Mouse (Mus musculus) forebrain, embryonic 12.5 days (tissue): Measurements from ENCODE around the gene Brd1. TPM values are rescaled to one million over a fixed set of nuclear protein-coding genes. Genes with fewer than 3 reads are reported as not detected.
A peak's percentile ranks its signal among the peaks of the same experiment; 100 is the strongest.
"Not testable (repeated sequence)": the region's sequence is repeated elsewhere in the genome, so short reads cannot be mapped to it uniquely, and the experiment has no call there.

Experiments
- ATAC-seq: fragments of 200-750 bp; cut with Nextera tagmentation; 2 replicates; pipeline ENCODE4 v1.8.0; 2017; ENCODE audit warnings: moderate TSS enrichment; ENCODE audit not compliant: low FRiP score
- H3K27ac ChIP-seq: fragments of 300-500 bp; sonication (generic); 2 replicates; pipeline ENCODE4 v1.5.1; 2016; ENCODE audit warnings: mild to moderate bottlenecking
- H3K27me3 ChIP-seq: fragments of 300-500 bp; sonication (generic); 2 replicates; pipeline ENCODE4 v1.6.1; 2016; ENCODE audit warnings: mild to moderate bottlenecking
- H3K36me3 ChIP-seq: fragments of 300-500 bp; sonication (generic); replicated peaks from 2 replicates; pipeline ENCODE4 v1.6.1; 2016; ENCODE audit warnings: mild to moderate bottlenecking
- H3K4me1 ChIP-seq: fragments of 300-500 bp; sonication (generic); 2 replicates; pipeline ENCODE4 v1.6.1; 2016
- H3K4me2 ChIP-seq: fragments of 300-500 bp; sonication (generic); 2 replicates; pipeline ENCODE4 v1.6.1; 2016; ENCODE audit warnings: mild to moderate bottlenecking, moderate library complexity
- H3K4me3 ChIP-seq: fragments of 300-500 bp; sonication (generic); replicated peaks from 2 replicates; pipeline ENCODE4 v1.5.1; 2016; ENCODE audit warnings: mild to moderate bottlenecking
- H3K9ac ChIP-seq: fragments of 300-500 bp; sonication (generic); 2 replicates; pipeline ENCODE4 v1.6.1; 2016; ENCODE audit warnings: mild to moderate bottlenecking
- H3K9me3 ChIP-seq: fragments of 300-500 bp; sonication (generic); 2 replicates; pipeline ENCODE4 v1.6.1; 2016
- WGBS: fragments of 180-500 bp; shearing (Covaris S2); methylation state at CpG from one replicate; pipeline ENCODE4 v1.1.7; 2016; 5-methylcytosine and 5-hydroxymethylcytosine counted together
- polyA plus RNA-seq: library from polyadenylated mRNA; unstranded; fragments of >200 nt; fragmentation: Nextera tagmentation; extraction: Ambion mirVana; gene quantifications from 2 replicates; pipeline ENCODE4 v1.2.1, GENCODE M21; 2016

Gene Brd1
- polyA plus RNA-seq, result 30.0 and 31.8 TPM in 2 replicates

- no peaks in the 10 kb centered on the region for H3K27me3 ChIP-seq
- peak within 1 kb of the TSS; percentile 100 for H3K4me3 ChIP-seq
- H3K27ac ChIP-seq, result peak within 1 kb of the TSS; percentile 89
- peak within 1 kb of the TSS; percentile 99 for H3K9ac ChIP-seq
- H3K4me1 ChIP-seq, result peaks cover 29% of the 10 kb centered on the region
- peak; percentile 93 for ATAC-seq
- WGBS, result under 1% methylated on average over 94 of the region's 103 CpGs
- peaks cover 20% of the 10 kb centered on the region for H3K36me3 ChIP-seq
- H3K4me2 ChIP-seq, result peak within 1 kb of the TSS; percentile 93
- no peaks in the 10 kb centered on the region for H3K9me3 ChIP-seq
Observed at GRCm38 (mm10) chr15:88733834-88734571, at the start of gene Brd1. Brd1 (minus strand) TSS chr15:88734233.

DNA sequence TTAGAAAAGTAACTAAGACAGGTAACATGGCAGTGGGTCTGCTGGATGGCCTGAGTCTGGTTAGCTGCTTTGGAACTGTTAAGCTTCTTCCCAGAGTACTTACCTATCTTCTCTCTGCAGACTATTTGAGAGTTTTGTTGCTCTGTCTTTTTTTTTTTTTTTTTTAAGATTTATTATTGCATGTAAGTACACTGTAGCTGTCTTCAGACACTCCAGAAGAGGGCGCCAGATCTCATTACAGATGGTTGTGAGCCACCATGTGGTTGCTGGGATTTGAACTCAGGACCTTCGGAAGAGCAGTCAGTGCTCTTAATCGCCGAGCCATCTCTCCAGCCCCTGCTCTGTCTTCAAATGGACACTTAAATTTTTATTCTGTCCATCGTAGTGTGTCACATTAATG is 40.6 kb upstream of the Brd1 start:
- not testable (repeated sequence) for H3K27ac ChIP-seq, ATAC-seq, H3K9me3 ChIP-seq, H3K4me3 ChIP-seq, H3K4me1 ChIP-seq, H3K27me3 ChIP-seq, H3K9ac ChIP-seq, H3K4me2 ChIP-seq
- WGBS, result 89% methylated on average over 5 of the region's 5 CpGs
- H3K36me3 ChIP-seq, result peaks cover 69% of the 10 kb centered on the region

GRCm38 (mm10) chr15:88768537-88768936 is 34.5 kb upstream of the Brd1 start:
- Histone ChIP-seq H3K4me2 (no peak overlapping the region), H3K4me1 (no peaks in the 10 kb centered on the region), H3K9ac (no peak overlapping the region), H3K27ac (no peak overlapping the region), H3K27me3 (no peaks in the 10 kb centered on the region), H3K4me3 (no peak overlapping the region), H3K36me3 (peaks cover 63% of the 10 kb centered on the region), H3K9me3 (no peaks in the 10 kb centered on the region)
- no peak for ATAC-seq
- 95% methylated on average over 1 of the region's 1 CpGs for WGBS

DNA sequence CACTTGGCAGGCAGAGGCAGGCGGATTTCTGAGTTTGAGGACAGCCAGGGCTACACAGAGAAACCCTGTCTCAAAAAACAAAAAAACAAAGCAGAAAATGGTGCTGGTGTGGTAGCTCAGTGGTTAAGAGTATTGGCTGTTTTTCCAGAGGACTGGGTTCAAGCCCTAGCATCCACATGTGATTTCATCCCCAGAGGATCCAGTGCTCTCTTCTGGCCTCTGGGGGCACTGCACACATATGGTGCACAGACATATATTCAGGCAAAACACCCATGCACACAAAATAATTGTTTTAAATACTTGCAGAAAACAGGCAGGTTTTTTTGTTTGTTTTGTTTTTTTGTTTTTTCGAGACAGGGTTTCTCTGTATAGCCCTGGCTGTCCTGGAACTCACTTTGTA is 32.1 kb upstream of the Brd1 start:
- H3K27me3 ChIP-seq, H3K4me3 ChIP-seq, H3K27ac ChIP-seq, H3K9ac ChIP-seq, H3K4me1 ChIP-seq, H3K9me3 ChIP-seq, H3K4me2 ChIP-seq, ATAC-seq: not testable (repeated sequence)
- WGBS, result 98% methylated on average over 2 of the region's 2 CpGs
- peaks cover 61% of the 10 kb centered on the region for H3K36me3 ChIP-seq

GRCm38 (mm10) chr15:88761551-88761950 is 27.5 kb upstream of the Brd1 start:
- Histone ChIP-seq H3K36me3 (peaks cover 85% of the 10 kb centered on the region), H3K4me1 (no peaks in the 10 kb centered on the region), H3K27ac (no peak overlapping the region), H3K27me3 (no peaks in the 10 kb centered on the region), H3K9ac (no peak overlapping the region), H3K4me3 (no peak overlapping the region), H3K4me2 (no peak overlapping the region), H3K9me3 (no peaks in the 10 kb centered on the region)
- WGBS, result 98% methylated on average over 4 of the region's 4 CpGs
- no peak for ATAC-seq

DNA sequence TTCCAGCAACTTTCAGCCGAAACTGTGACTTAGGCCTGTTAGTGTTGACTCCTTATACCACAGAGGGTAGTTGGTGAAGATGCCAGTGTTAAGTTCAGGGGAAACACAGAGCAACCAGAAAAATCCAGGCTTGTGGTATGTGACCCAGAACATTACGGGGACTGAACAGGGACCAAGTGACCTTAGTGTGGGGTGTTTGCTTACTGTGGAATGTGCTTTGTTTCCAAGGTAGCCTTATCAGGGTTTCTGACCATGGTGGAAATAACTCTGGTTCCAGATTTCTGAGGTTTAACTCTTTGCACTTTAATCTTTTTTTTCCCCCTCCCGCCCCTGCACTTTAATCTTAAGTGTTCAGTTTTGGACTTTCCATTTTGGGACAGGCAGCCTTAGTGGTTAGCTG is 24.0 kb upstream of the Brd1 start:
- peaks cover 10% of the 10 kb centered on the region for H3K4me1 ChIP-seq
- H3K27me3 ChIP-seq, result no peaks in the 10 kb centered on the region
- whole genome bisulfite sequencing, result 91% methylated on average over 3 of the region's 3 CpGs
- no peak overlapping the region for H3K9ac ChIP-seq
- no peak overlapping the region for H3K27ac ChIP-seq
- H3K9me3 ChIP-seq, result no peaks in the 10 kb centered on the region
- H3K36me3 ChIP-seq, result peaks cover 71% of the 10 kb centered on the region
- no peak overlapping the region for H3K4me3 ChIP-seq
- ATAC-seq, result no peak
- no peak overlapping the region for H3K4me2 ChIP-seq

DNA sequence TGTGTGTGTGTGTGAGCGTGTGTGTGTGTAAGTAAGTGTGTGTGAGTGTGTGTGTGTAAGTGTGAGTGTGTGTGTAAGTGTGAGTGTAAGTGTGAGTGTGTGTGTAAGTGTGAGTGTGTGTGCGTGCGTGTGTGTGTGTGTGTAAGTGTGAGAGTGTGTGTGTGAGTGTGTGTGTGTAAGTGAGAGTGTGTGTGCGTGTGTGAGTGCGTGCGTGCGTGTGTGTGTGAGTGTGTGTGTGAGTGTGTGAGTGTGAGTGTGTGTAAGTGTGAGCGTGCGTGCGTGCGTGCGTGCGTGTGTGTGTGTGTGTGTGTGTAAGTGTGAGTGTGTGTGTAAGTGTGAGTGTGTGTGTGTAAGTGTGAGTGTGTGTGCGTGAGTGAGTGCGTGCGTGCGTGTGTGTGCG is 21.7 kb upstream of the Brd1 start:
- ATAC-seq, result no peak
- H3K9ac ChIP-seq, result no peak overlapping the region
- 96% methylated on average over 18 of the region's 18 CpGs for WGBS

GRCm38 (mm10) chr15:88754896-88755295 is 20.9 kb upstream of the Brd1 start:
- no peak for ATAC-seq
- Histone ChIP-seq H3K27me3 (no peaks in the 10 kb centered on the region), H3K4me3 (no peak overlapping the region), H3K27ac (no peak overlapping the region), H3K4me2 (no peak overlapping the region), H3K4me1 (peaks cover 22% of the 10 kb centered on the region), H3K36me3 (peaks cover 43% of the 10 kb centered on the region), H3K9ac (no peak overlapping the region), H3K9me3 (no peaks in the 10 kb centered on the region)
- WGBS, result 84% methylated on average over 2 of the region's 2 CpGs

More for the DNA sequence above, 21.7 kb upstream of the Brd1 start:
- peaks cover 50% of the 10 kb centered on the region for H3K36me3 ChIP-seq
- H3K27ac ChIP-seq, result no peak overlapping the region
- H3K4me3 ChIP-seq, result no peak overlapping the region
- no peaks in the 10 kb centered on the region for H3K9me3 ChIP-seq
- peaks cover 16% of the 10 kb centered on the region for H3K4me1 ChIP-seq
- H3K4me2 ChIP-seq, result no peak overlapping the region
- H3K27me3 ChIP-seq, result no peaks in the 10 kb centered on the region

GRCm38 (mm10) chr15:88752403-88752733 is 18.3 kb upstream of the Brd1 start:
- WGBS, result 1% methylated on average over 8 of the region's 8 CpGs
- Histone ChIP-seq H3K36me3 (peaks cover 19% of the 10 kb centered on the region), H3K27me3 (no peaks in the 10 kb centered on the region), H3K9me3 (no peaks in the 10 kb centered on the region), H3K4me3 (peak overlapping the region; percentile 97), H3K27ac (peak overlapping the region; percentile 94), H3K4me2 (peak overlapping the region; percentile 81), H3K4me1 (peaks cover 22% of the 10 kb centered on the region), H3K9ac (peak overlapping the region; percentile 94)
- ATAC-seq, result no peak

DNA sequence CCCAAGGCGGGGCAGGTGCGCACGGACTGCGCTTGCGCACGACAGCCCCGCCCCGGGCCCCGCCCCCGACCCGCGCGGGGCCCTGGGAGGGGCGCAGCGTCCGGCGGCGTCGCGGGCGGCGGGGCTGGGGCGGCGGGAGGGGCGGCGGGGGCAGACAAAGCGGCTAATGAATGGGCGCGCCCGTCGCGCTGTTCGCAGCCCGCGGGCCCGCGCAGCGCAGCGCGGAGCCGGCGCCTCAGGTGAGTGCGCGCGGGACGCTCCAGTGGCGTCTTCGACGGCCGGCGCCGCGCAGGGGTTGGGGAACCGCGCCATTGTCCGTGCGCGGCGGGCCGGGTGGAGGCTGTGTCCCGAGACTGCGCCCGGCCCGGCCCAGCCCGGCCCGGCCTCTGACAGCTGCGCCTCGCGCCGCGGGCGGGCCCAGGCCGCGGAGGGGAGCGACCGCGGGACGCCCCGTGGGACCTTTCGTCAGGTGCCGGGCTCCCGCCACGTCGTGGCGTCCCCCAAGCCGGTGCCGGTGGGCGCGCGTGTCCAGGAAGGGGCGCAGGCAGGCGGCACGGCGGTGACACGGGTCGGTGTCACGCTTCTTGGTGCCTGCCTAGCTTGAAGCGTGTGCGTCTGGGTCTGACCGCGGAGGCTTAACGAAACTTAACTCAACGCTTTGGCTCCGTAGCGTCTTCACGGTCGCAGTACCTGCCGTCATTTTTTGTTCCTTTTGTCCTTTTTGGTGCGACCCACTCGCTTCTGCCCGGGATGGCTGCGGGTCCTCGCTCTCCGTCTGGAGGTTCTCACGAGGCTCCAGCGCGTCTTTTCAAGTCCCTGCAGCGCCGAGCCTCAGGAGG is 17.8 kb upstream of the Brd1 start, which contains the start of gene Zbed4:
Gene Zbed4, plus strand, starts transcription at position 97 of the 839 bp plus-strand sequence.
- under 1% methylated on average over 103 of the region's 119 CpGs for WGBS
- Histone ChIP-seq H3K9ac (peak within 1 kb of the TSS; percentile 94), H3K4me2 (peak within 1 kb of the TSS; percentile 81), H3K4me1 (peaks cover 22% of the 10 kb centered on the region), H3K36me3 (peaks cover 13% of the 10 kb centered on the region), H3K27ac (peak within 1 kb of the TSS; percentile 95), H3K4me3 (peak within 1 kb of the TSS; percentile 97), H3K9me3 (no peaks in the 10 kb centered on the region), H3K27me3 (no peaks in the 10 kb centered on the region)
- peak; percentile 57 for ATAC-seq

- WGBS, result 6% methylated on average over 54 of the region's 54 CpGs
- Histone ChIP-seq H3K4me1 (peaks cover 22% of the 10 kb centered on the region), H3K4me2 (peak overlapping the region; percentile 81), H3K27me3 (no peaks in the 10 kb centered on the region), H3K9ac (peak overlapping the region; percentile 94), H3K4me3 (peak overlapping the region; percentile 97), H3K9me3 (no peaks in the 10 kb centered on the region), H3K36me3 (peaks cover 10% of the 10 kb centered on the region), H3K27ac (peak overlapping the region; percentile 95)
- ATAC-seq, result peak; percentile 98
Observed at GRCm38 (mm10) chr15:88750677-88751563, 16.9 kb upstream of the Brd1 start.

- Histone ChIP-seq H3K4me1 (peaks cover 22% of the 10 kb centered on the region), H3K27me3 (no peaks in the 10 kb centered on the region), H3K36me3 (peaks cover 3% of the 10 kb centered on the region), H3K9me3 (no peaks in the 10 kb centered on the region), H3K4me3 (no peak overlapping the region), H3K27ac (no peak overlapping the region), H3K4me2 (no peak overlapping the region), H3K9ac (no peak overlapping the region)
- 96% methylated on average over 10 of the region's 10 CpGs for WGBS
- ATAC-seq, result no peak
Observed at GRCm38 (mm10) chr15:88750032-88750431, 16.0 kb upstream of the Brd1 start.
